Mouse (Mus musculus) cerebellum, postnatal 36 days (tissue): ENCODE data around the gene Sp2.
A peak's percentile ranks its signal among the peaks of the same experiment; 100 is the strongest.

Experiments used
- DNase-seq, 2 experiments: peaks; one replicate each; pipeline ENCODE4 v3.0.0; 2021 to 2022; ENCODE audit warnings: mixed read lengths in 2 of 2

Sp2 gene

DNA sequence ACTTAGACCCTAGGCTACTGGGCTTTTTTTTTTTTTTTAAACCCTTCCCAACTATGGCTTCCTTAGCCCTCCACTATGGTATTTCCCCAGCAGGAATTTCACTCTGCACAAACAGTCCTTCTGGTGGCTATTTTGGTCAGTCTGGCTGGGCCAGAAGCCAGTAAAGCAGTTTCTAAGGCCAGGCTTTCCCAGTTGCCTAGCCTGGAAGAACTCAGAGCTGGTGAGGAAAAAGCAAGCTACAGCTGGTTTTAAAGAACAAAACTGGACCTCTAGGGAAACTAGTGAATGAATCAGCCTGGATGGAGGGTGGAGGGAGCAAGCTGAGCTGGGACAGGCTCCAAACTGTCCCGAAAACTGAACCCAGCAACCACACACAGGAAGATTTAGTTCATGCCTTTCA is 13.0 kb downstream of the Sp2 start:
- DNase-seq: peak; percentile 72 to 83

DNA sequence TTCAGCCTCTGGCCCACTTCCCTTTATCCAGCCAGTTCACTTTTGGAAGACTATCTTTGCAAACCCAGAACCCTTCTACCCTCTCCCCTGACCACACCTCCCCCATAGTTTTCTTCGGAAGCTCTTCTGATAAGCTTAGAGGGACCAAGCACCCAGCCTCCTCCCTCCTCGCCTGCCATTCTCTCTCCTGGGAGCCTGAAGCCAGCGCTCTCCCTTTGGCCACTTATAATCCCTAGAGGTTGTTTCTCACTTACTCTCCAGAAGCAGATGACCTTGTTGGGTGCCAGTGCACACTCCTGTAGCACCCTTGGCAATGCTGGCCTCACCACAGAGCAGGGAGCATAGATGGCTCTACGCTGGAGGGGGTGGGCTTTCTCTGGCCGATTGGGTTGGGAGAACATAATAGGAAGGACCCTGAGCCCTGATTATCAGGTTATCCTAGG is 13.5 kb downstream of the Sp2 start:
- peak in 1 of 2 experiments; percentile 48 for DNase-seq

DNA sequence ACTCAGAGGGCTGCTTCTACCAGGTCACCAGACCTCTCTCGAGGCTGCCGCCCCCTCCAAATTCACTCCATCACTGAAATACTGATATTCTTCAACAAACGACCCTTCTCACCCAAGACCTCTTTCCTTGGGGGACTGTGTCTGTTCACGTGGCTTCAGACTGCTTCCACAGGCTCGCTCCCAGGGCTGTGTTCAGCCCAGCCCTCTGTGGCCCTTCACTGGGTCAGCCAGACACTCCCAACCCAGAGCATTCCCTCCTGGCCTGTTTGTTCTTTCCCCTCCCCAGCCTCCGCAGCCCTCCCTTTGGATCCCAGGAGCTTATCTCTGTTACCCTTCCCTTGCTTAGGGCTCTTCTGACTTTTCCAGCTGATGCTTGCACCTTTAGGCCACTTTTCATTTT is 14.3 kb downstream of the Sp2 start:
- DNase-seq: no peak

DNA sequence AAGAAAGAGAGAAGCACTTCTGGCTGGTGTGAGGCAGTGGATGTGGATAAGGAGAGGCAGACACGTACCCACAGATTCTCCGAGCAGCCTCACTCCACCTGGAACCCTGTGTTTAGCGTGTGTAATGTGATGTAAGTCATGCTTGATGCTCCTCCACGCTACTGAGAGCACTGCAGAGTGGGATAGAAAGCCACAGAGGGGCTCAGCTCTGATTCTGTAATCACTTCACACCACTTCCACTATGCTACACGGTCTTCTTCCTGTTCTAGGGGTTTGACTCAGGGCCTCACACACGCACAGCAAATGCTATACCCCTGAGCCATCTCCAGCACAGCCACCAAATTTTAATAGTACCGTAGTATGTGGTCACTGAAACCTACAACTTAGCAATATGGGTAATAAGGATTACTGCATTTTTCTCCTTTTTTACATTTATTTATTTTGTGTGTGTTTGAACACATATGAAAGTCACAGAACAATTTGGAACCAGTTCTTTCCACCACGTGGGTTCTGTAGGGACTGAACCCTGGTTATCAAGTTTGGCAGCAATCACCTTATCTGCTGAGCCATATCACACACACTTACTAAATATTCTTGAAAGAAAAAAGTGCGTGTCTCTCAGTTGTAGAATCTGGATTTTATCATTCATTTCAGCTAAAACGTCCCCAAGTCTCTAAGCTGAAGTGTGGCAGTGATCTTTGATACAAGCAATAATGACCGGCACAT is 15.1 kb downstream of the Sp2 start:
- DNase-seq: no peak

DNA sequence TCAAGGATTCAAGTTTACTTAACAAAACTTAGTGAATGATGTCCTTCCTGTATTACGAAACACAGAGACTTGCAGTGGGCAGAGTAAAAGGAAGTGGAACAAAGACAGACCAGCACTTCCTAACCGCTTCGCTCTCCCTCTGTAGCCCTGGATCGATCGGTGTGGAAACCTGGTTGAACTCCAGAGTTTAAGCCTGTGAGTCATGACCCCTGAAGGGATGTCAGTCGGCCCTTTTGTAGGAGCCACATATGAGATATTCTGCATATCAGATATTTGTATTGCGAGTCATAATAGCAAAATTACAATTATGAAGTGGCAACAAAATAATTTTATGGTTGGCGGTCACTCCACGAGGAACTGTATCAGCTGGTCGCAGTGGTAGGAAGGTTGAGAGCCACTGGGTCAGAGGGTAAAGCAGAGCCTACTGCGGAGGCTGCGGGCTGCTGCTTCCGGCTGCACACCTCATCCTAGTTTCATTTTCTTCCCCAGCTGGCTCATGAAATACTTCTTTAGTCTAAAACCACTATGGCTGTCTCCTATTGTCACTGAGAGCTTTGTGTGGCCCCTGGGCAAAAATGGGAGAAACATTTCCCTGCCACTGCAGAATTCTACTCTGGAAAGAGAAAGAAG is 15.7 kb downstream of the Sp2 start:
- DNase-seq: no peak

DNA sequence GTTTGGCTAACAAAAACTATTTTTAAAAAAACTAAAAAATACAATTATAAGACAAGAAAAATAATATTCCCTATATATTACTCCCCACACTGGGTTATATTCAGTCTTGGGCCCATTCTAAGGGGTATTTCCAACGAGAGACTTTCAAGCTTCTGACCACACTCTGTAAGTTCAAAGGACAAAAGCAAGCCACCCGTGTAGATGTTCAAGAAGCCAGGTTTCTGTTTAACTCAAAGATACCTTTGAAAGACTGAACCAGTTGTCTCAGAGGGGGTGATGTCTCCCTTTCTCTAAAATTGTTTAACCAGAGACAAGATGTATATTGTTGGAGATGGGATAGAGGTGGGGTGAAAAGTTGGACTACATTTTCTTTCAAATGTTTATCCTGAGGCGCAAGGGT is 16.6 kb downstream of the Sp2 start:
- DNase-seq: no peak

DNA sequence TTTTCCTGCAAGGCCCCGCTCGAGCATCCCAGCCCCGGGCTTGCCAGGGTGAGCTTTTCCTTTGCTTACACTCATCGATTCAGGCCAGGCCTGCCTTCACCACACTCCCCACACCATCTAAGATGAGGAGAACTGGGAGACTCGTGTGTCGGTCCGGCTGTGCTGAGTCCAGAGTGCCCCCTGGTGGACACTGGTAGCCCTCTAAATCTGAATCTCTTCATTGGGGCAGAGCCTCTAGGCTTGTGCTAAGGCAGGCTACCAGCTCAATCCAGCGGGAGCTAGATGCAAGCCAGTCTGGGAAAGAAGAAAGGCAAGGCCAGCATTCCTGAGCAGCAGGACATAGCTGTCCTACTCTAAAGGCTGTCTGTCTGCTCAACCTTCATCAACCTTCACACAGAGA is 19.2 kb downstream of the Sp2 start:
- peak; percentile 94 to 95 for DNase-seq

DNA sequence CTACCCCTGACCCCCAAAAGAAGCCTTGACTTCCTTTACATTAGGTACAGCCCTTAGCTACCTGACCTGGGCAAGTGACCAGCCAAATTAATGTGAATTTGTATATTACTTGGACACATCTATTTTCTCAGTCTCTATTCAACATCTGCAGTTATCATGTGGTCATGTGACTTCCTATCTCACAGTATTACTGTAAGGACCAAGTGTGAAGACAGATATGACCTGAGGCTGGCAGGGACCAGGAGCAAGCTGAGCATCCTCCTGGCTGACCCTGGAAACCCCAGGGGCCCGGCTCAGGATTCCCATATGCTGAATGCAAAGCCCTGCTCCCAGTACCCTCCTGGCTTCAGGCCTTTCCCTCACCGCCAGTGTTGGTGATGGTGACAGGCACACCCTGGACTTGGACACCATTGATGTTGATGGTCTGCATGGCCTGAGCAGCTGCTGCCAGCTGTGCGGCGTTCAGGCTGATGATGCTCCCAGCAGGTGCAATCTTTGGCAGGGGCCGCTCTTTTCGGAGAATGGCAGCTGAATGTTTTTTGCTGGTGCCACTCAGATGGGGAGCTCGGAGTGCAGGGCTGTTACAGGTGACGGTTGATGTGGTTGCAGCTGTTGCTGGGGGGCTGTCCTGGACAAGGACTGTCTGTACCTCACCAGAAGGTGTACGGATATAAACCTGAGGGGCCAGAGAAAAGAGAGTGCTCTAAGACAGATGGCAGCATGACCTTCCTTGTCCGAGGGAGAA is 25.5 kb downstream of the Sp2 start:
- DNase-seq: no peak

DNA sequence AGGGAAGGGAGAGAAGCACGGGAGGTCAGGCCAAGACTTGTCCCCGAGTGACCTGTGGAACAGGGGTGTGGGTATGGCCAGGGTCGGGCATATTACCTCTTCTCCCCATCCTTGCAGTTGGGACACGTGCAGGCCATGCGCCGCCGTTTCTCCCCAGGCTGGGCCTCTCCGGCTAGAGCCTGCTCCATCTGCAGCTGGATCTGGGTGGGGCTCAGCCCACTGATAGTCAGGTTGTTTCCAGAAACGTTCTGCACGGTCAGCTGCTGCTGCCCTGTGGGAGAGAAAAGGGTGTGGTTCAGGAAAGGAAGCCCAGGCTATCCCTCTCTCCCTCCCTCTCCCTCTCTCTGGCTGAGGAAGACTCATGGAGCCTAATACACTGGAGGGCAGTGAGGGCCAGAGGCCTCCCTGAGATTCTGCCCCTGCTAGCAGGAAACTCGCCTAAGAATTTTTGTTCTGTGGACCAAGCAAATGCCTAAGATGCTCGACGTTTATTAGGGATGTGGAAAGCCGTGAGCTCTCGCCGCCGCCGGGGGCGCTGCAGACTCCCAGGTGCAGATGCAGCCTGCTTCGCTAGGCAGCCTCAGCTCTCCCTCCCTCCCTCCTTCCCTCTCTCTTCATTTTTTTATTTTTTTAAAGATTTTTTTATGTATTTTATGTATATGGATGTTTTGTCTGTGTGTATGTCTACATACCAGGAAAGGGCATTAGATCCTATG is 26.6 kb downstream of the Sp2 start:
- no peak for DNase-seq

DNA sequence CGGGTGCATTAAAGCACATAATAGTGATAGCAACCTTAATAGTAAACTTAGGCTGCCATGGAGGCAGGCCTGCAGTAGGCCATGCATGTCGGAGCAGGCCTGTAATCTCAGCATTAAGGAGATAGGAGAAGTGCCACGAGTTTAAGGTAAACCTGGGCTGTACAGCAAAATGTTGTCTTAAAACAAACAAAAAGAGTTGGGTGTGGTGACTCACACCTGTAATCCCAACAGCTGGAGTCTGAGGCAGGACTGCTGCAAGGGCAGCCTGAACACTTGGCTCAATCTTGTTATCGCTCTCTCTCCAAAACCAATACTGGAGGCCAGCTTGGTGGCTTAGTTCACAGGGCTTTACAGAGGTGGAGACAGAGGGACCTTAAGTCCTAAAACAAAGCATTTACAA is 27.7 kb downstream of the Sp2 start:
- no peak for DNase-seq

DNA sequence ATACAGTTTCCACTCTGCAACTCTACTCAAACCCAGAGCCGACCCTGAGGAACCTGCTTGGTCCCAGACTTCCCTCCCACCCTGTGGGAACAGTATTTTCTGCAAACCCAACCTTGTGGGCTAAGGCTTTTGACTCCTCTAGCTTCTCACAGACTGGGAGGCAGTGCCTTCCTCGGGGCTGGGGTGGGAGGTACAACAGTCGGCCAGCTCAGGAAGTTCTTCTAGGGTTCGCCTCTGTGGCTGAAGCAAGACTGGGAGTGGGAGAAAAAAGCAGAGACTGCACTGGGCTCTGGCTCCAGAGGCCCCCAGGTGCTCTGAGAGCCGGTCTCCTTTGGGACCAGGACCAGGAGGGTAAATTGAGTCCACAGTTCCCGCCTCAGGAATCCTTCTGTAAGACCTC is 29.9 kb downstream of the Sp2 start:
- no peak for DNase-seq

DNA sequence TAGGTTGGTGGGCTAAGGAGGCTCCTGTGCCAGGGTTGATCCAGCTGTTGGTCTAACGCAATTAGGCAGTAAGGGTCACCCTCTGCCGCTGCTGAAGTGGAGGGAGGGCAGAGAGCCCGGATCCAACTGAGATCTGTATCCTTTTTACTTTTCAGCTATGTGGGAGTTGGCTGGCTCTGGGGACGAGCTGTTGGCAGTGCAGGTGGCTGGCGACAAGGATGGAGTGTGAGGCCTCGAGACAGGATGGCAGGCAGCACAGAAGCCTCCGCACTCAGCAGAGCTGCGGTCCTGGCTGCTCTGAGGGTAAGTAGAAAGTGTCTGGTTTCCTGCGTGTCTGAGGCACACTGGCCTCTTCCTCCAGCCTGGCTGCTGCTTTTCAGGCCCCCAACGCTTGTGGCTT is 30.3 kb downstream of the Sp2 start:
- DNase-seq: no peak

DNA sequence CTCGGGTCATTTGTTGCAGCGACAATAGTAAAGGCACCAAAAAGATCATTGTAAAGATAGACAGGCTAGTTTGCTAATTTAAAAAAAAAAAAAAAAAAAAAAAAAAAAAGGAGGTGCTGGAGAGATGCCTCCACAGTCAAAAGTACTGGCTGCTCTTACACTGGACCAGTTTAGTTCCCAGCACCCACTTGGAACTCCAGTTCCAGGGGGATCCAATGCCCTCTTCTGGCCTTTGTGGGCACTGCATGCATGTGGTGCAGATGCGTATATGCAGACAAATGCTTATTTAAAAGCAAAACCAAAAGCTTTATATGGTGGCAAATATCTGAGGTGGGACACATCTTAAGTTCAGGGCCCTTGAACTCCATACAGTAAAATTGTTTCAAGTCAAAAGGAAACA is 32.0 kb downstream of the Sp2 start:
- no peak for DNase-seq

DNA sequence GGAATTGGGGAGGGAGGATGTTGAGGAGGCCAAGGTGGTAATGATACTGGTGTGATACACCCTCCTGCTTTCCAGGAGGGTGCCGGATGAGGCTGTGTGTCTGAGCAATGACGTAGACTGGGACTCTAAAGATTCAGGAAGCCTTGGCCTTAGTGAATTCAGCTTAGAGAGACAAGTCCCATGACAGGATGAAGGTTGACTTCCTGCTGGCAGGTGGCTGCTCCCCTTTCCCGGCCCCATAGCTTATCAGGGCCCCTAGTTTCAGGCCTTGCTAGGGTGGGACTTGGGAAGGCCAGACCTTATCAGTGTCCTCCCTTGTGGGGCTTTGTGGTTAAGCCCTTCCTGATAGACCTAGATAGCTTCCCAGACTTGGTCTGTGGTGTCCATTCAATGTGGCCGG is 34.9 kb downstream of the Sp2 start:
- no peak for DNase-seq

DNA sequence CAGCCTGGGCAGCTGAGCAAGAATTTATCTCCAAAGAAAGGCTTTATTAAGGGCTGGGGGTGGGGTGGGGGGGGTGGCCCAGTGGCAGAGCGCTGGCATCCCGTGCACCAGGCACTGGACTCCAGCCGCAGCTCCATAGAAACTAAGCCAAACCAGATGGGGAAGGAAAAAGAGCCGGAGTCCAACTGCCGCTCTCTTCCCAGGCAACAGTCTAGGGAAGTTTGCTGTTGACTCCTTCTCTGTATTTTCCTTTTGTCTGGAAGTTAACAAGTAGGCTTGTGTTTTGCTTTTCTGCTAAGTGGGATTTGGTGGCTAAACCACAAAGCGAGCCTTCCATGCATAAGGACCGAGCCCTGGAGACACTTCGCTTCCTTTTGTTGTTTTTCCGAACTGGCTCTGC is 36.3 kb downstream of the Sp2 start:
- no peak for DNase-seq

DNA sequence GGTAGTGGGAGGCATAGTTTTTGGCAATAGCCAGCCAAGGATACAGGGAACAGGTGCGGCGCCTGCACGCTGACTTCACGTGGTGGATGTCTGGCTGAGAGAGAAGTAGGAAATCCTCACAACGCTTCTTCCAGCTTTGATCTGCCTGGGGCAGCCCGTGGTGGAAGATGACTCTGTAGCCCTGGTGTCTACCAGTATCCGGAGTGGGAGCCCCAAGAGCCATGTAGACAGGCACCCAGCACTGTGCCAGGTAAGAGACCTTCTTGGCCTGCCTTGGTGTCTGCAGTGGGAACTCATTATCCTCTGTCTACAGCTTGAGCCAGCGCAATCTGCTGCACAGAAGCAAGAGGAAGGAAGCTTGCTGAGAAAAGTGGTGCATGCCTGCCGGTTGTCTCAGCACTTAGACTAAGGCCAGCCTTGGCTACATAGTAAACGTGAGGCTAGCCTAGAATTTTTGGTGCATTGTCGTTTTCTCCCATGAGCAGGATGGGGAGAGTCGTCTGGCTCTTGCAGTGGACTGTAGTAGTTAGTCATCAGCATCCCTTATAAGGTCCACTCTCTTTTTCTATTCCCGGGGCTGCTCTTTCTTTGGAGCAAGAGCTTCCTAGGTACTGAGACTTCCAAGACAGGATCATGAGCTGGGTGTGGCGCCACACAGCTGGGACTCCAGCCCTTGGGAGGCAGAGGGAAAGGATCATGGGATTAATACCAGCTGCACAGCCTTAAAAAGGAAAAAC is 37.7 kb downstream of the Sp2 start:
- DNase-seq: peak in 1 of 2 experiments; percentile 14

DNA sequence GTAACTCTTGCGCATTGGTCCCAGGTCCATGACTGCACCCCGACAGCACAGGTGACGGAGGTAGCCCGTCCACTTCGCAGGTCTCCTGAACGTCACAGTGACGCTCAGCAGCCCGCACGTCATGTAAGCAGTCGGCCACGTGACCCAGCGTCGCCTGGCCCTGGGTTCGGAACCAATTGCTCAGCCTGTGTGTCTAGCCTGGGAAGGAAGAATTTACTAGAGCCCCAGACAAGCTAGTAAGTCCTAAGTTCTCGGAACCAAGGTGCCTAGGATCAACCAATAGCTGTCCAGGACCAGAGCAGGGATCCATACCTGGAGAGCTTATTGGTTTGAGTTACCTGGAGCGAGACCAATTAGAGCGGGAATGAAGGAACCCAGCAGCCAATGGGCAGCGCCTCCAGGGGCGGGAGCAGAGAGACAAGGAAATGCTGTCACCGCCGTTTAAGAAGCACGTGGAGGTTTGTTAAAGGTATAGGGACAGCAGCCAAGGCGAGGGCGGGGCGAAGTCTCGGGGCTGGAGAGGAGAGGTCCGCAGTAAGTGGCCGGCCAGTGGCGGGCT is 38.9 kb downstream of the Sp2 start, which contains the start of gene Pnpo:
Pnpo (minus strand) TSS at position 241 of the 559 bp plus-strand sequence.
- peak; percentile 90 to 92 for DNase-seq

DNA sequence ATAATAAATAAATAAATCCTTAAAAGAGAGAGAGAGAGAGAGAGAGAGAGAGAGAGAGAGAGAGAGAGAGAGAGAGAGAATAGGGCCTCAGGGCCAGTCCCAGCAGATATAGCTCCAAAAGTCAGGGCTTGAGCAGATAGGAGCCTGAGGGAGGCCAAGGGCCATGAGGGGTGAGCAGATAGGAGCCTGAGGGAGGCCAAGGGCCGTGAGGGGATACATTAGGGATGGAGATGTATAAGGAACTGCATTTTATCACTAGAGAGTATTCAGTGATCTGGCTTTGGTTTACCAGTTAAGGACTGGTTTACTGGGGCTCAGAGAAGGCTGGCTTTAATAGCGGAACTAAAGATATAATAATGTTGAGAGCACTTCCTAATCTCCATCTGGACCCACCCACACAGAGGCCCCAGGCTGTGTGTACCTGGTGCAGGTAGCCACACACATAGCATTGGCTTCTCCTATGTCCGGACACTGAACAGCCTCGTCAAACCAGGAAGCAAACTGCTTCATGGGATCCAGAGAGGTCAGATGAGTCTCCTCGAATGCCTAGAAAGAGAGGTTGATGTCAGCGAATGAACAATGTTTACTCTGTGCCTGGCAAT is 40.7 kb downstream of the Sp2 start:
- DNase-seq: no peak

DNA sequence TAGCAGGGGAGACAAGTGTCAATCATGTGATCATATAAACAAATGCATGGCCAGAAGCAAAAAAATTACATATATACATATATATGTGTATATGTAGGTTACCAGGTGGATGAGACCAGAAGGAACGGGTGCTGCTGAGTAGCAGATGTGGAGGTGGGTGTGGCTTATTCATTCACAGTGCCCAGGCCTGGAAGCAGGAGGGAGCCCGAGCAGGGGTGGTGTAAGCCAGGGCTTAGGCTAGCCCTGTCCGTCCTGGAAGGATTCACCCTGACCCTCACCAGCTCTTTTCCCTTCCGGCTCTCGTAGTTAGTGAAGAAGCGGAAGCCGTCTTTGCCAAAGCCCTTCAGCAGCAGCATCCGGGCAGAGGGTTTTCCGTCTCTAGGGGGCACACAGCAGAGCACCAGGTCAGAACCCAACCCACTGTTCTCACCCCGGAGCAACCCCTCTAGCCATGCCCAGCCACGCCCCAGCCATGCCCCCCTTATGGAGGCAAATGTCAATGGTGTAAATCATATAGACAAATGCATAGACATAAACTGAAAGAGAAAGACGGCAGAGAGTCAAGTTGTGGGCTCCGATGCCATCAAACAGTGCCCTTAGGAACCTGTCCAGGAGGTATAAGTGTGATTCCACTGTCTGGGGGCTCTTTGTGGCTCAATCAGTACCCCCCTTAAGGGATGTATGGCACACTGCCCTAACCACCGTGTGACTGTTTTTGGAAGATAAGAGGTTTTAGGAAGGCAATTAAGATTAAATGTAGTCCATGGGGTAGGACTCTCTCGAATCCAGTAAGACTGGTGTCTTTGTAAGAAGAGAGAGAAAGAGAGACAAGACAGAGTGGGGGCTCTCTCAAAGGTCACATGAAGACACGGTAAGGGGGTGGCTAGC is 41.9 kb downstream of the Sp2 start:
- DNase-seq: no peak

DNA sequence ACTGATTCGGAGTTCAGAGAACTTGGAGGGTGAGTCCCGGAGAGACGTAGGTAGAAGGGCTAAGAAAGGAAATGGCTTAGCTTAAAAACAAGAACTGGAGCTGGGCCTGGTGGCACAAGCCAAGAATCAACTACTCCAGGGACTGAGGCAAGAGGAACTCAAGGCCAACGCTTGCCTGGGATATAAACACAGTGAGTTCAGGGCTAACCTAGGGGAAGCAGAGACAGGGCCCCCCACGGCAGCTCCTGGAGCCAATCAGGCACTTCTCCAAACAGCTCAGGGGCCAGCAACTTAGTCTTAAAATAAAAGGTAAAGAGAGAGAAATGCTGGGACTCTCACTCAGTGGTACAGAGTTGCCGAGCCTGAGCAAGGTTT is 44.3 kb downstream of the Sp2 start:
- no peak for DNase-seq
